Mouse (Mus musculus) adrenal gland, adult 2 months (tissue): ENCODE measurements at regions not wholly inside any gene's neighbourhood (a gene's known extent, or its start where the extent isn't known, plus 50 kb on each side); places are given as distances from the start of the nearest gene placed in this dataset.

ENCODE experiments used
- DNase-seq: peaks from one replicate; pipeline ENCODE4 v3.0.0; 2021

GRCm38 (mm10) chr1:184291129-184291528, 257.0 kb upstream of the 1700056E22Rik start:
- no peak for DNase-seq

GRCm38 (mm10) chr1:184289733-184290416, 255.8 kb upstream of the 1700056E22Rik start:
- peak; percentile 66 for DNase-seq

- DNase-seq = no peak
Observed at GRCm38 (mm10) chr1:184281768-184282167, 247.7 kb upstream of the 1700056E22Rik start.

GRCm38 (mm10) chr1:184279263-184279662, 245.2 kb upstream of the 1700056E22Rik start:
- DNase-seq = no peak

- DNase-seq = no peak
Observed at GRCm38 (mm10) chr1:184277001-184277400, 242.9 kb upstream of the 1700056E22Rik start.

GRCm38 (mm10) chr1:184275877-184276276, 241.8 kb upstream of the 1700056E22Rik start:
- DNase-seq = peak; percentile 20

GRCm38 (mm10) chr1:184275396-184275795, 241.3 kb upstream of the 1700056E22Rik start:
- no peak for DNase-seq

- no peak for DNase-seq
Observed at GRCm38 (mm10) chr1:184274704-184275103, 240.6 kb upstream of the 1700056E22Rik start.

- DNase-seq = no peak
Observed at GRCm38 (mm10) chr1:184273722-184274121, 239.6 kb upstream of the 1700056E22Rik start.

GRCm38 (mm10) chr1:184271254-184271653, 237.2 kb upstream of the 1700056E22Rik start:
- no peak for DNase-seq

- DNase-seq = peak; percentile 51
Observed at GRCm38 (mm10) chr1:184266051-184266450, 231.9 kb upstream of the 1700056E22Rik start.

GRCm38 (mm10) chr1:184262975-184263374, 228.9 kb upstream of the 1700056E22Rik start:
- no peak for DNase-seq

GRCm38 (mm10) chr1:184261385-184261727, 227.3 kb upstream of the 1700056E22Rik start:
- no peak for DNase-seq

GRCm38 (mm10) chr1:184260722-184261384, 226.8 kb upstream of the 1700056E22Rik start:
- no peak for DNase-seq

- DNase-seq = no peak
Observed at GRCm38 (mm10) chr1:184259853-184260252, 225.8 kb upstream of the 1700056E22Rik start.

GRCm38 (mm10) chr1:184257356-184257755, 223.3 kb upstream of the 1700056E22Rik start:
- DNase-seq = no peak

GRCm38 (mm10) chr1:184254951-184255350, 220.8 kb upstream of the 1700056E22Rik start:
- DNase-seq = no peak

- no peak for DNase-seq
Observed at GRCm38 (mm10) chr1:184244730-184245488, 210.8 kb upstream of the 1700056E22Rik start.

GRCm38 (mm10) chr1:184244296-184244695, 210.2 kb upstream of the 1700056E22Rik start:
- no peak for DNase-seq

- no peak for DNase-seq
Observed at GRCm38 (mm10) chr1:184241846-184242245, 207.7 kb upstream of the 1700056E22Rik start.

- DNase-seq = peak; percentile 75
Observed at GRCm38 (mm10) chr1:184235131-184235983, 201.3 kb upstream of the 1700056E22Rik start.
